Mouse (Mus musculus) left cerebral cortex, postnatal 4 days (tissue): Measurements from ENCODE around the gene Ap1b1. TPM values are rescaled to one million over a fixed set of nuclear protein-coding genes. Genes with fewer than 3 reads are reported as not detected.
"Not testable (repeated sequence)": the region's sequence is repeated elsewhere in the genome, so short reads cannot be mapped to it uniquely, and the experiment has no call there.

ENCODE experiments used
- DNase-seq: peaks from one replicate; pipeline ENCODE4 v3.0.0-alpha.2; 2022
- intact Hi-C: fragments of 180-260 bp; cut with DNase I; formaldehyde crosslinking; loops from one replicate; pipeline ENCODE4 v1.15.1; 2025
- total RNA-seq, 2 experiments: library from RNA; stranded (reverse); gene quantifications; 2 replicates each; pipeline ENCODE4 v1.2.3; 2021

The Ap1b1 gene
- total RNA-seq, 2 experiments from 2014 or later = 110 to 115 TPM

GRCm38 (mm10) chr11:5059704-5060156 lies 73.1 kb downstream of the Ap1b1 start:
- intact Hi-C loops = loop anchor here (10.0 kb wide), 1 partner anchor 45 kb away; no protein-coding TSS in a partner anchor
- peak; percentile 41 for DNase-seq

GRCm38 (mm10) chr11:5060756-5061412 lies 74.3 kb downstream of the Ap1b1 start:
- DNase-seq = peak; percentile 32
- intact Hi-C loops = loop anchor here (10.0 kb wide), 1 partner anchor 46 kb away; no protein-coding TSS in a partner anchor

- DNase-seq = peak; percentile 80
- intact Hi-C loops = loop anchor here (10.0 kb wide), 1 partner anchor 47 kb away; no protein-coding TSS in a partner anchor
These were observed 75.0 kb downstream of the Ap1b1 start for GRCm38 (mm10) chr11:5061413-5062139.

GRCm38 (mm10) chr11:5062326-5062725 lies 75.7 kb downstream of the Ap1b1 start:
- no peak for DNase-seq
- intact Hi-C loops = loop anchor here (10.0 kb wide), 1 partner anchor 48 kb away; no protein-coding TSS in a partner anchor

- DNase-seq = no peak
- intact Hi-C loops = loop anchor here (10.0 kb wide), 1 partner anchor 48 kb away; no protein-coding TSS in a partner anchor
These were observed 76.4 kb downstream of the Ap1b1 start for GRCm38 (mm10) chr11:5062860-5063505.

GRCm38 (mm10) chr11:5063561-5064281 lies 77.1 kb downstream of the Ap1b1 start:
- intact Hi-C loops = loop anchor here (10.0 kb wide), 1 partner anchor 49 kb away; no protein-coding TSS in a partner anchor
- no peak for DNase-seq

GRCm38 (mm10) chr11:5064282-5065055 lies 77.8 kb downstream of the Ap1b1 start:
- peak; percentile 35 for DNase-seq
- intact Hi-C loops = loop anchor here (10.0 kb wide), 1 partner anchor 50 kb away; no protein-coding TSS in a partner anchor

GRCm38 (mm10) chr11:5065056-5065821 lies 78.6 kb downstream of the Ap1b1 start, which contains the start of gene Gas2l1:
Gas2l1 (minus strand) TSS chr11:5065327.
- DNase-seq = peak; percentile 86
- intact Hi-C loops = loop anchor here (10.0 kb wide), 1 partner anchor 50 kb away; no protein-coding TSS in a partner anchor

- intact Hi-C loops = loop anchor here (10.0 kb wide), 1 partner anchor 52 kb away; no protein-coding TSS in a partner anchor
These were observed 80.4 kb downstream of the Ap1b1 start for GRCm38 (mm10) chr11:5067063-5067462.

GRCm38 (mm10) chr11:5068126-5068971 lies 81.7 kb downstream of the Ap1b1 start:
- DNase-seq = no peak
- intact Hi-C loops = loop anchor here (10.0 kb wide), 1 partner anchor 54 kb away; no protein-coding TSS in a partner anchor

More at GRCm38 (mm10) chr11:5067063-5067462, 80.4 kb downstream of the Ap1b1 start:
- DNase-seq = no peak

GRCm38 (mm10) chr11:5074882-5075281 lies 88.3 kb downstream of the Ap1b1 start:
- intact Hi-C loops = no loop called here
- DNase-seq = no peak

- DNase-seq = no peak
- intact Hi-C loops = no loop called here
These were observed 89.1 kb downstream of the Ap1b1 start for GRCm38 (mm10) chr11:5075760-5076159.

GRCm38 (mm10) chr11:5076843-5077242 lies 90.2 kb downstream of the Ap1b1 start:
- DNase-seq, intact Hi-C loops: not testable (repeated sequence)

GRCm38 (mm10) chr11:5089147-5089546 lies 102.5 kb downstream of the Ap1b1 start:
- intact Hi-C loops = no loop called here

GRCm38 (mm10) chr11:5091706-5092105 lies 105.1 kb downstream of the Ap1b1 start:
- no peak for DNase-seq
- intact Hi-C loops = no loop called here

More at GRCm38 (mm10) chr11:5089147-5089546, 102.5 kb downstream of the Ap1b1 start:
- DNase-seq = no peak
